Mouse (Mus musculus) liver, embryonic 18 days (tissue): Measurements from ENCODE around the gene Gm21969. TPM values are rescaled to one million over a fixed set of nuclear protein-coding genes. Genes with fewer than 3 reads are reported as not detected.

Experiments
- polyA plus RNA-seq: library from polyadenylated mRNA; depleted of rRNA; stranded (reverse); fragments of >200 nt; gene quantifications from 2 replicates; pipeline ENCODE4 v1.2.3, GENCODE M21; 2012; rRNA removed

Gene Gm21969
- not detected in 2 replicates for polyA plus RNA-seq

DNA sequence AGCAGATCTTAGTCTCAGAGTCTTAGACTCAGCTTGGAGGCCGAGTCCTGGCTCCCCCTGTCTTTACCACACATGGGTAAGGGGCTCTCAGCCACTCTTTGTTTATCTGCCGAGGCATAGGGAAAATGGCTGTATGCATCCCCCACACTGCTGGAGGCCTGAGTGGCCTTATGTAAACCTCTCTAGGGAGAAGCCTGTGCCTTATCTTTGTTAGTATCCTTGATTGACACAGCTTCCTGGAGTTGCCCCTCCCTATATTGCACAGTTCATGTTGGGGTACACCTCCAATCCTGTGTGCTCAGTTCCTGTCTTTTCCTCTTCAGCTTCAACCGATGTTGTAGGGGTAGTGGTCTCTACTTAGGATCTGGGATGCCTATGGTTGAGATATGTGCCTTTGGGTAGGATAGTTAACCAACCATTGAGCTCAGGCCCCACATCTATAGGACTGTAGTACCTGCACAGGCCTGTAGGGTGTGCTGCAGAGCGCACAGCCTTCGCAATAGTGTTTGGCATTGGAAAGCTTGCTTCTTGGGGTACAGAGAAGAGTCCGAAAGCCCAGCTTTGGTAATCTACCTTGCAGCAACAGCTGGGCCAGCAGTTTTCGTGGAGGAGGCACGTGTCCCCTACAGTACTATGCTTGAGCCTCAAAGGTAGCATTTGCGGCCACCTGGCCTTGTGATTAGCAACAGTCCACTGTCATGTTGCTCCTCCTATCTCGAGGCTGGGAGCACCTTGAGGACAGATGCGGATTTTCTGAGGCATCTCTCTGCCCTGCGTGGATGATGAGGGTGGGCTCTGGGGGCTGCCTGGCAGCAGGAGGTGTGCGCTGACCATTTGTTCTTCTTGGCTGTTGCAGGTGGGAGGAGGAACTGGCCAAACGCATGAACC, at the start of gene Gm21969:
TSS of gene Gm21969 (plus strand) at position 830 of the 888 bp plus-strand sequence.

DNA sequence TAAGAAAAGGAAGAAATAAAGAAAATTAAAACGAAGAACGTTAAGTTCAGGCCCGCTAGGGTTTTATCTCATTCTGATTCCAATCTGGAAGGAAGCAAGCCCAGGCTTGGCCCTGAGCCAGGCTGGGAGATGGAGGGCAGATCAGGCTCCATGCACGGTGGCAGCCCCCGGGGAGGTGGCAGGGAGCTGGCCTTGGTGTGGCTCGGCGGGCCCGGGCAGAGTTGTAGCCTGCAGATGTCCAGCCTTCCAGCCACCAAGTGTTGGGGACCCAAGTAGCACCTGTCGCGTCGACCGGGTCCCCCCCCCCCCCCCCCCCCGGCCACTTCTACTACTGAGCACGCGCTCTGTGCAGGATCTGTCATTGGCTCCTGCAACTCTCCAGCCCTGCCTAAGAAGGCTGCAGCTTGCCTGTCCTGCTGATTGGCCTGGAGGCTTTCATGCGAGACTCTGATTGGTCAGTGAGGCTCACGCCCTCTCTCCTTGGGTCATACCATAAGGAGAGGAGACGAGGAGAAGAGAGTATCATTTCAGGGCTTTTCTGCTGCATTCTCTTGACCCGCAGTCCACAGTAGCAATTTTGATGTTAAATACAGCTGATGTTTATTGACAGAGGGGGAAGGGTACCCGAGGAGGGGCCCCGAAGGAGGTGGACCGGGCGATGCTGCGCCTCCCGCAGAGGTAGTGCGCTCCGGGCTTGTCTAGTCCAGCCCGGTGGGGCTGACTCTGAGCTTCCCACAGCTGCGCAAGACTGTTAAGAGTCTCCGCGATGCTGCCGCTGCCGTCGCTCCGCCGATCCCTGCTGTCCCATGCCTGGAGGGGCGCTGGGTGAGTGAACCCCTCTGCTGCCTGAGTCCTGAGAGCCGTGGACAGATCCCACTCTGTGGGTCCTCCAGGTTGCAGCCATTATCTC, 19.6 kb downstream of the Gm21969 start, which contains the start of gene Aldh4a1:
TSS of gene Aldh4a1 (plus strand) at position 494 of the 910 bp plus-strand sequence.

DNA sequence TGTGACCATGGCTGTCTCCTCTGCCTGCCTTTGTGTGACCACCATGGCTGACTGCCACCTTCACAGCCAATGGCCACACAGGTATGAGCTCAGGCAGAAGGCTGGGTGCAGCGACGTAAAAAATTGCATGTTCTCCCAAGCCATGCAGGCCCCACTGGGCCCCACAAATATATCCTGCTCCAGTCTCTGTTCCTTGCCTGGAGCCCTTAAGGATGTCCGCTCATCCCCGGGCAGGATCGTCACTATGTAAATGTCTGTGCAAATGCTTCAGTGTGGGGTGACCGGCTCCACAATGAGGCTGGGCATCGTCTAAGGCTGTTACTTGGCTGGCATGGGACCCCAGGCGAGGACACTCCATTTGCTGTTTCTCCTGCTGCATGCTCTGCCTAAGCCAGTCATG, 50.3 kb downstream of the Gm21969 start, which contains the start of gene Tas1r2:
TSS of gene Tas1r2 (plus strand) at position 301 of the 400 bp plus-strand sequence.

Other genes with a start within 250 kb of the Gm21969 start
- gene Iffo2, start 72.6 kb upstream of the Gm21969 start, polyA plus RNA-seq: 2.0 and 2.2 TPM in 2 replicates
- gene Aldh4a1, start 19.7 kb downstream of the Gm21969 start, polyA plus RNA-seq: 46.5 and 50.1 TPM in 2 replicates
- gene Tas1r2, start 50.4 kb downstream of the Gm21969 start, polyA plus RNA-seq: not detected in 2 replicates
- gene Pax7, start 230.3 kb downstream of the Gm21969 start, polyA plus RNA-seq: not detected in 2 replicates